In the genomic region with DNA sequence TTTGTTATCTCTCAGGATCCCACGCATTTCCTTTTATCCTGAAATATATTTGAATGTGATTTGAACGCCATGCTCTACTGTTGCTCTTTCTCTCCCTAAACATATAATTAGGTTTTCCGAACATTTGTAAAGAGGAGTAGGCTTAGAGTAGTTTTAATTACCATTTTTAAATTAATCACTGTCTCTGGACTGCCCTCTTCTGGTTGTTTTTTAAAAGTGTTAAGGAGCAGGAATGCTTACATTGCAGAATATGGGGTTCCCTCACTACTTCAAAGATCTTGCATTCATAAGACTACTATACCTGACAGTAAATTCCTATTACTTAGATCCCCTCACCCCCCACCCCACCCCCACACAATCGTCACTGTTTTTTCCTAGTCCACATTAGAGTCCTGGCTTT, we compare ENCODE assay signal across 9 mouse cellular contexts.
A peak's percentile ranks its signal among the peaks of the same experiment; 100 is the strongest.
DNase-seq lines count a peak whose midpoint lies in the region; ATAC-seq and TF ChIP-seq lines count a peak whose summit lies in the region.
"Had no signal": no experiment of that assay in that cellular context is flagged by ENCODE, and none has a peak within 500 bp of the region (broad histone marks: within the 10 kb centered on the region; RNA-seq: fewer than 3 reads in every experiment).

No protein-coding gene starts in this region.

- no peaks in the 10 kb centered on the region for H3K27me3 ChIP-seq in lung, embryonic 14.5 days (ENCODE audit: insufficient read depth, low read length)
- no peaks in the 10 kb centered on the region for H3K27me3 ChIP-seq in splenic B cell, adult 2 months (ENCODE audit: control insufficient read depth, insufficient read depth, low read length, poor library complexity, severe bottlenecking)
- H3K27me3 ChIP-seq: lung, embryonic 15.5 days had no signal

- 50% methylated on average over 4 of the region's 4 CpGs for WGBS in lung, embryonic 14.5 days

- intact Hi-C loops in gastrocnemius, adult 2 months (cut with DNase I): loop anchor here (2.0 kb wide), 1 partner anchor 171 kb away; no protein-coding TSS in a partner anchor

- no peaks in the 10 kb centered on the region for H3K36me3 ChIP-seq in lung, embryonic 14.5 days (ENCODE audit: insufficient read depth)
- no peaks in the 10 kb centered on the region for H3K36me3 ChIP-seq in splenic B cell, adult 2 months (ENCODE audit: control insufficient read depth, insufficient read depth, low read length, poor library complexity, severe bottlenecking)
- H3K36me3 ChIP-seq: lung, embryonic 15.5 days had no signal

- H3K9ac ChIP-seq in lung, embryonic 14.5 days: no peak overlapping the region
- H3K9ac ChIP-seq: lung, embryonic 15.5 days had no signal

- peak; percentile 55 for TF ChIP-seq CTCF in gastrocnemius, adult 2 months (IDR thresholded peaks at IDR 0.05)
- peak; percentile 37; the same call in 1 of the 2 replicates for TF ChIP-seq CTCF in lung, embryonic 14.5 days (IDR thresholded peaks at IDR 0.05; ENCODE audit: low read depth)

- no peak overlapping the region for H3K4me3 ChIP-seq in gastrocnemius, adult 2 months
- H3K4me3 ChIP-seq in lung, embryonic 14.5 days (ENCODE audit: low read depth, low read length): no peak overlapping the region
- H3K4me3 ChIP-seq: lung, embryonic 15.5 days had no signal

- no peak overlapping the region for H3K27ac ChIP-seq in gastrocnemius, adult 2 months
- no peak overlapping the region for H3K27ac ChIP-seq in lung, embryonic 14.5 days (ENCODE audit: low read depth)
- H3K27ac ChIP-seq: lung, embryonic 15.5 days had no signal

- H3K9me3 ChIP-seq in lung, embryonic 14.5 days (ENCODE audit: low read depth, low read length): no peaks in the 10 kb centered on the region
- H3K9me3 ChIP-seq: lung, embryonic 15.5 days had no signal

- ATAC-seq in lung, embryonic 14.5 days (ENCODE audit: insufficient read depth): no peak

- H3K4me1 ChIP-seq in lung, embryonic 14.5 days (ENCODE audit: insufficient read depth): no peaks in the 10 kb centered on the region
- H3K4me1 ChIP-seq: lung, embryonic 15.5 days had no signal

- H3K4me2 ChIP-seq in lung, embryonic 14.5 days: no peak overlapping the region
- H3K4me2 ChIP-seq: lung, embryonic 15.5 days had no signal

- no peak for DNase-seq in gastrocnemius, adult 2 months
- no peak for DNase-seq in gastrocnemius, postnatal 4 days (ENCODE audit: low spot score in 2 of 2)
- peak; percentile 61 for DNase-seq in lung, embryonic 14.5 days
- no peak for DNase-seq in lung, postnatal 14 days
- peak; percentile 8 for DNase-seq in c-Kit-positive CD71-negative TER-119-negative erythroid progenitor cells, embryonic 14.5 days (ENCODE audit: low read depth)
- DNase-seq in splenic B cell, adult 2 months (ENCODE audit: low read depth, low spot score): peak; percentile 11
- no peak for DNase-seq in adrenal gland, adult 2 months
- no peak for DNase-seq in thymus, postnatal 14 days

Comparison
In these comparisons a context has a peak if more than half of its experiments do, and no peak if none do; other contexts are left out.
1. DNase-seq: peak in lung, embryonic 14.5 days (single experiment), c-Kit-positive CD71-negative TER-119-negative erythroid progenitor cells, embryonic 14.5 days (single experiment) and splenic B cell, adult 2 months (single experiment); none in gastrocnemius, adult 2 months (single experiment), gastrocnemius, postnatal 4 days (0 of 2), lung, postnatal 14 days (single experiment), adrenal gland, adult 2 months (single experiment) and thymus, postnatal 14 days (single experiment).